Mouse (Mus musculus) cortical plate, adult 2 months (tissue): Measurements from ENCODE around the gene AC124108.1. TPM values are rescaled to one million over a fixed set of nuclear protein-coding genes. Genes with fewer than 3 reads are reported as not detected.
A peak's percentile ranks its signal among the peaks of the same experiment; 100 is the strongest.

ENCODE experiments used
- H3K27ac ChIP-seq: fragments of 200-500 bp; 2 replicates; pipeline ENCODE4 v1.5.1; 2012; ENCODE audit warnings: low read length, control low read depth, inconsistent platforms; ENCODE audit not compliant: insufficient read depth
- H3K4me1 ChIP-seq: fragments of 200-500 bp; 2 replicates; pipeline ENCODE4 v1.6.1; 2011; ENCODE audit warnings: low read length; ENCODE audit not compliant: control insufficient read depth, insufficient read depth
- H3K4me3 ChIP-seq: fragments of 200-500 bp; 2 replicates; pipeline ENCODE4 v1.5.1; 2011; ENCODE audit warnings: mild to moderate bottlenecking, low read length, control low read depth; ENCODE audit not compliant: insufficient read depth
- CTCF ChIP-seq: fragments of 200-500 bp; IDR thresholded peaks from 2 replicates; pipeline ENCODE4 v1.5.1; 2011; ENCODE audit warnings: mild to moderate bottlenecking, control low read depth, low read length; ENCODE audit not compliant: insufficient read depth; ENCODE audit errors: extremely low read depth
- POLR2A ChIP-seq: fragments of 200-500 bp; IDR thresholded peaks from 2 replicates; pipeline ENCODE4 v1.6.1; 2011; ENCODE audit warnings: mild to moderate bottlenecking, low read length, control low read depth; ENCODE audit not compliant: insufficient read depth; ENCODE audit errors: extremely low read depth
- polyA plus RNA-seq: library from polyadenylated mRNA; depleted of rRNA; stranded (reverse); fragments of >200 nt; gene quantifications from 2 replicates; pipeline ENCODE4 v1.2.3, GENCODE M21; 2012

Gene AC124108.1
- polyA plus RNA-seq, 1 experiment = 6.2 TPM

- Histone ChIP-seq H3K4me1 (peaks cover 6% of the 10 kb centered on the region), H3K4me3 (peak overlapping the region; percentile 36), H3K27ac (peak overlapping the region; percentile 59)
- 0 out of 2 replicates have a peak, but pooled peaks have one; percentile 51 for TF ChIP-seq POLR2A
- no peak for TF ChIP-seq CTCF
Observed at GRCm38 (mm10) chr1:132199934-132200333, 8.7 kb downstream of the AC124108.1 start.

- H3K4me3 ChIP-seq = peak overlapping the region; percentile 36
- H3K4me1 ChIP-seq = peaks cover 6% of the 10 kb centered on the region
- no peak for TF ChIP-seq CTCF
- TF ChIP-seq POLR2A = no peak; the same call in 1 of the 2 replicates
- H3K27ac ChIP-seq = peak overlapping the region; percentile 73
Observed at GRCm38 (mm10) chr1:132200562-132201510, 9.6 kb downstream of the AC124108.1 start.

GRCm38 (mm10) chr1:132201511-132201860 lies 10.2 kb downstream of the AC124108.1 start:
- Histone ChIP-seq H3K27ac (peak overlapping the region; percentile 73; the same call in 1 of the 2 replicates), H3K4me3 (peak overlapping the region; percentile 36), H3K4me1 (peaks cover 7% of the 10 kb centered on the region)
- no peak for TF ChIP-seq POLR2A
- TF ChIP-seq CTCF = no peak

- Histone ChIP-seq H3K4me3 (peak overlapping the region; percentile 36; the same call in 1 of the 2 replicates), H3K4me1 (peaks cover 7% of the 10 kb centered on the region), H3K27ac (peak overlapping the region; percentile 73)
- no peak for TF ChIP-seq POLR2A
- TF ChIP-seq CTCF = no peak
Observed at GRCm38 (mm10) chr1:132201936-132202335, 10.7 kb downstream of the AC124108.1 start.

- TF ChIP-seq POLR2A = no peak
- TF ChIP-seq CTCF = no peak
- Histone ChIP-seq H3K4me1 (peaks cover 10% of the 10 kb centered on the region), H3K27ac (peak overlapping the region; percentile 73), H3K4me3 (0 out of 2 replicates have a peak overlapping the region, but pooled peaks have one; percentile 3)
Observed at GRCm38 (mm10) chr1:132202771-132203170, 11.5 kb downstream of the AC124108.1 start.

GRCm38 (mm10) chr1:132205958-132206357 lies 14.7 kb downstream of the AC124108.1 start:
- H3K4me1 ChIP-seq = peaks cover 19% of the 10 kb centered on the region
- no peak overlapping the region for H3K27ac ChIP-seq
- TF ChIP-seq POLR2A = no peak
- TF ChIP-seq CTCF = no peak
- H3K4me3 ChIP-seq = no peak overlapping the region

GRCm38 (mm10) chr1:132206828-132207227 lies 15.6 kb downstream of the AC124108.1 start:
- TF ChIP-seq CTCF (no peak), POLR2A (no peak)
- no peak overlapping the region for H3K27ac ChIP-seq
- no peak overlapping the region for H3K4me3 ChIP-seq
- H3K4me1 ChIP-seq = peaks cover 20% of the 10 kb centered on the region

- TF ChIP-seq CTCF (no peak), POLR2A (peak; percentile 22; the same call in 1 of the 2 replicates)
Observed at GRCm38 (mm10) chr1:132208154-132208553, 16.9 kb downstream of the AC124108.1 start.

GRCm38 (mm10) chr1:132209400-132209799 lies 18.1 kb downstream of the AC124108.1 start:
- H3K4me1 ChIP-seq = peaks cover 16% of the 10 kb centered on the region
- TF ChIP-seq POLR2A (no peak), CTCF (no peak)
- no peak overlapping the region for H3K4me3 ChIP-seq
- no peak overlapping the region for H3K27ac ChIP-seq

More at GRCm38 (mm10) chr1:132208154-132208553, 16.9 kb downstream of the AC124108.1 start:
- Histone ChIP-seq H3K4me1 (peaks cover 20% of the 10 kb centered on the region), H3K27ac (no peak overlapping the region), H3K4me3 (no peak overlapping the region)
